Mouse (Mus musculus) MEL (cell line): ENCODE data around the gene F2r. TPM values are rescaled to one million over a fixed set of nuclear protein-coding genes. Genes with fewer than 3 reads are reported as not detected.

Experiments
- DNase-seq: peaks from one replicate; pipeline ENCODE4 v3.0.0; 2011; ENCODE audit warnings: low read depth, low spot score
- H3K27ac ChIP-seq: 2 replicates; pipeline ENCODE4 v1.5.1; 2012; ENCODE audit warnings: low read depth, mild to moderate bottlenecking, control low read depth, low read length, moderate library complexity; ENCODE audit not compliant: control insufficient read depth
- H3K27me3 ChIP-seq, 2 experiments: fragments of 150-350 bp in 1 of 2; sonication (generic) in 1 of 2; 2 replicates each; pipeline ENCODE4 v1.6.1; 2012; ENCODE audit warnings: low read length in 2 of 2, mild to moderate bottlenecking in 2 of 2, improper control_type of control experiment in 1 of 2, moderate library complexity in 1 of 2; ENCODE audit not compliant: insufficient read depth in 2 of 2, control insufficient read depth in 1 of 2
- H3K36me3 ChIP-seq, 2 experiments: 2 replicates each; pipeline ENCODE4 v1.6.1; 2012 to 2014; ENCODE audit warnings: low read length in 2 of 2, improper control_type of control experiment in 1 of 2, inconsistent platforms in 1 of 2, mild to moderate bottlenecking in 1 of 2; ENCODE audit not compliant: insufficient read depth in 2 of 2, control insufficient read depth in 1 of 2
- H3K4me1 ChIP-seq, 2 experiments: fragments of 150-350 bp in 1 of 2; sonication (generic) in 1 of 2; 2 replicates each; pipeline ENCODE4 v1.6.1; 2012; ENCODE audit warnings: low read length in 2 of 2, improper control_type of control experiment in 1 of 2, mild to moderate bottlenecking in 1 of 2; ENCODE audit not compliant: insufficient read depth in 2 of 2, control insufficient read depth in 1 of 2
- H3K4me3 ChIP-seq, 2 experiments: fragments of 150-350 bp in 1 of 2; sonication (generic) in 1 of 2; 2 replicates each; pipeline ENCODE4 v1.5.1; 2012; ENCODE audit warnings: low read depth in 2 of 2, low read length in 2 of 2, mild to moderate bottlenecking in 2 of 2, moderate library complexity in 2 of 2, control low read depth in 1 of 2, improper control_type of control experiment in 1 of 2; ENCODE audit not compliant: control insufficient read depth in 1 of 2, insufficient read depth in 1 of 2
- H3K79me2 ChIP-seq: 2 replicates; pipeline ENCODE4 v1.6.1; 2012; ENCODE audit warnings: mild to moderate bottlenecking, low read length, moderate library complexity; ENCODE audit not compliant: control insufficient read depth, poor library complexity, insufficient read depth
- H3K9ac ChIP-seq: 2 replicates; pipeline ENCODE4 v1.6.1; 2012; ENCODE audit warnings: low read depth, mild to moderate bottlenecking, control low read depth, low read length, moderate library complexity; ENCODE audit not compliant: control insufficient read depth, poor library complexity, severe bottlenecking
- H3K9me3 ChIP-seq: fragments of 150-350 bp; sonication (generic); replicated peaks from 2 replicates; pipeline ENCODE4 v1.6.1; 2012; ENCODE audit warnings: mild to moderate bottlenecking, low read length, improper control_type of control experiment, moderate library complexity; ENCODE audit not compliant: insufficient read depth
- BHLHE40 ChIP-seq: IDR thresholded peaks from 2 replicates; pipeline ENCODE4 v1.6.1; 2012; ENCODE audit warnings: low read depth, mild to moderate bottlenecking, inconsistent platforms, low read length, improper control_type of control experiment, borderline replicate concordance
- CHD2 ChIP-seq: IDR thresholded peaks from 2 replicates; pipeline ENCODE4 v1.6.1; 2011; ENCODE audit warnings: low read length, improper control_type of control experiment
- EP300 ChIP-seq, 2 experiments: IDR thresholded peaks; 2 replicates each; pipeline ENCODE4 v1.6.1; 2011; ENCODE audit warnings: improper control_type of control experiment in 2 of 2, low read length in 2 of 2, low read depth in 1 of 2, mild to moderate bottlenecking in 1 of 2
- ETS1 ChIP-seq: IDR thresholded peaks from 2 replicates; pipeline ENCODE4 v1.6.1; 2012; ENCODE audit warnings: low read depth, mild to moderate bottlenecking, inconsistent platforms, low read length, improper control_type of control experiment, moderate library complexity
- GABPA ChIP-seq: IDR thresholded peaks from 2 replicates; pipeline ENCODE4 v1.6.1; 2012; ENCODE audit warnings: low read depth, mild to moderate bottlenecking, inconsistent platforms, low read length, improper control_type of control experiment, moderate library complexity
- MAFK ChIP-seq: IDR thresholded peaks from 2 replicates; pipeline ENCODE4 v1.6.1; 2011; ENCODE audit warnings: low read depth, mild to moderate bottlenecking, low read length, improper control_type of control experiment, borderline replicate concordance
- MEF2A ChIP-seq: IDR thresholded peaks from 2 replicates; pipeline ENCODE4 v1.6.1; 2014; ENCODE audit warnings: low read depth, mild to moderate bottlenecking, inconsistent platforms, low read length, improper control_type of control experiment; ENCODE audit not compliant: poor library complexity, insufficient replicate concordance, severe bottlenecking; ENCODE audit errors: extremely low read depth
- MXI1 ChIP-seq: IDR thresholded peaks from 2 replicates; pipeline ENCODE4 v1.6.1; 2011; ENCODE audit warnings: mild to moderate bottlenecking, low read depth, low read length, improper control_type of control experiment
- MYB ChIP-seq: IDR thresholded peaks from 2 replicates; pipeline ENCODE4 v1.6.1; 2011; ENCODE audit warnings: mild to moderate bottlenecking, low read depth, low read length, improper control_type of control experiment
- POLR2AphosphoS5 ChIP-seq: IDR thresholded peaks from 2 replicates; pipeline ENCODE4 v1.6.1; 2012; ENCODE audit warnings: low read depth, borderline replicate concordance, mild to moderate bottlenecking, inconsistent platforms, low read length, moderate library complexity, mixed read lengths
- RCOR1 ChIP-seq: IDR thresholded peaks from 2 replicates; pipeline ENCODE4 v1.6.1; 2012; ENCODE audit warnings: low read depth, mild to moderate bottlenecking, inconsistent platforms, low read length, improper control_type of control experiment
- SMC3 ChIP-seq: IDR thresholded peaks from 2 replicates; pipeline ENCODE4 v1.6.1; 2011; ENCODE audit warnings: low read depth, low read length, improper control_type of control experiment
- TBP ChIP-seq: IDR thresholded peaks from 2 replicates; pipeline ENCODE4 v1.8.0; 2011; ENCODE audit warnings: low read depth, low read length, improper control_type of control experiment
- TCF12 ChIP-seq: IDR thresholded peaks from 2 replicates; pipeline ENCODE4 v1.6.1; 2014; ENCODE audit warnings: low read depth, mild to moderate bottlenecking, inconsistent platforms, low read length, improper control_type of control experiment, moderate library complexity
- UBTF ChIP-seq: IDR thresholded peaks from 2 replicates; pipeline ENCODE4 v1.6.1; 2012; ENCODE audit warnings: low read depth, mild to moderate bottlenecking, inconsistent platforms, low read length, improper control_type of control experiment, moderate library complexity, borderline replicate concordance; ENCODE audit not compliant: insufficient read depth
- ZC3H11A ChIP-seq: IDR thresholded peaks from 2 replicates; pipeline ENCODE4 v1.6.1; 2012; ENCODE audit warnings: low read depth, mild to moderate bottlenecking, inconsistent platforms, low read length, improper control_type of control experiment
- ZMIZ1 ChIP-seq: IDR thresholded peaks from 2 replicates; pipeline ENCODE4 v1.6.1; 2012; ENCODE audit warnings: low read depth, mild to moderate bottlenecking, inconsistent platforms, low read length, improper control_type of control experiment, moderate library complexity
- polyA plus RNA-seq, 2 experiments: library from polyadenylated mRNA; stranded (reverse) in 1 of 2; unstranded in 1 of 2; fragments of >175 nt in 1 of 2; fragments of >200 nt in 1 of 2; gene quantifications; 2 replicates each; pipeline versions ENCODE4 v1.2.1 to v1.2.4; 2012; ENCODE audit warnings: low replicate concordance in 2 of 2, low read depth in 1 of 2; ENCODE audit not compliant: insufficient read length in 2 of 2, insufficient read depth in 1 of 2, missing spikeins in 1 of 2
- total RNA-seq: library from RNA; depleted of rRNA; stranded (reverse); fragments of 300-350 nt; gene quantifications from 2 replicates; pipeline ENCODE4 v1.2.3, GENCODE M21; 2012

F2r gene
- total and polyA plus RNA-seq, 3 experiments, result 19.1 to 32.7 TPM; not detected in 1

DNA sequence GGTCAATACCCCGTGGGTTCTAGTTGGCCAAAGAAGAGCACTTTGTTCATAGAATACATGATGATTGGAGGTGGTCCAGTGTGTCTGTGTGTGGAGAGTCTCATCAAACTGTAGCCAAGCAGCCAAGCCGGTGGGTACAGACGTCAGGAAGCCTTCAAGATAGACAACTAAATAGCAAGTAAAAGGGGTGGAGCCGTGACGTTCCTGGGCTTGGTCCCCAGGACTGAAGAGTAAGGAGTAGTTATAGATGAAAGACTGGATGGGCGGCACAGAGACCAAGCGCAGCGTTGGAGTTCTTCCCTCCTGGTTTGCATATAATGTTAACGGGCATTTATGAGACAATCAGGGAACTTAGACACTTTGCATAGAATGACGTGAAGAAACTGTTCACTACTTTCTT is 6.0 kb downstream of the F2r start:
- no peaks in the 10 kb centered on the region for H3K27me3 ChIP-seq
- TF ChIP-seq ETS1, result no peak

DNA sequence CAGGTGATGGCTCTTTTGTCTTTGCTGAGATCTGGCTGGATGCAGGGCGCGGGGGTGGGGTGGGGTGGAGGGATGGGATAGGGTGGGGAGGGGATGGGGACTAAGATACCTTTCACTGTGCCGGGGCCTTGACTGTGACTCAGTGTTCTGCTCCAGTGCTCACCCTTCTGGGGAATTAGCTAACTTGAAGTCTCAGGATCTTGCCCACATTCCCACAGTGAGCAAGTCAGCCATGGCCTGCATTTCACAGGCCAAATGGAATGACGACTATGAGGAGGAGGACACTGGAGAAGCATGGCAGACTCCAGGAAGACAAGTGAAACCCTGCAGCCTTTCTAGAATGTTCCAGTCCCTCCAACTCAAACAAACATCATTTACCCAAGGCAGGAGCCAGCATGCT is 6.5 kb downstream of the F2r start:
- Histone ChIP-seq H3K9ac (no peak overlapping the region), H3K27me3 (no peaks in the 10 kb centered on the region), H3K9me3 (no peaks in the 10 kb centered on the region), H3K4me1 (peaks cover 2 to 9% of the 10 kb centered on the region in 2 experiments; a peak in 3 of 4 replicates), H3K79me2 (peaks cover 15% of the 10 kb centered on the region), H3K36me3 (peaks cover 0 to 8% of the 10 kb centered on the region in 2 experiments; a peak in 2 of 4 replicates), H3K4me3 (no peak overlapping the region)
- DNase-seq, result no peak
- TF ChIP-seq SMC3, result no peak
- no peak for TF ChIP-seq MAFK
- no peak for TF ChIP-seq CHD2
- no peak for TF ChIP-seq ETS1
- no peak for TF ChIP-seq MXI1
- no peak for TF ChIP-seq EP300 (IDR thresholded peaks at IDR 0.05; ENCODE audit: low read depth in 1 of 2, low read length in 2 of 2)
- no peak for TF ChIP-seq POLR2AphosphoS5
- TF ChIP-seq, all 39 proteins: peak for 0
- no peak overlapping the region for H3K27ac ChIP-seq

More for the DNA sequence above, 6.0 kb downstream of the F2r start:
- no peak for DNase-seq
- Histone ChIP-seq H3K79me2 (peaks cover 17% of the 10 kb centered on the region), H3K36me3 (peaks cover 0 to 10% of the 10 kb centered on the region in 2 experiments; a peak in 2 of 4 replicates), H3K4me1 (peaks cover 2 to 9% of the 10 kb centered on the region in 2 experiments; a peak in 3 of 4 replicates), H3K9ac (no peak overlapping the region), H3K9me3 (no peaks in the 10 kb centered on the region), H3K27ac (no peak overlapping the region), H3K4me3 (no peak overlapping the region)

DNA sequence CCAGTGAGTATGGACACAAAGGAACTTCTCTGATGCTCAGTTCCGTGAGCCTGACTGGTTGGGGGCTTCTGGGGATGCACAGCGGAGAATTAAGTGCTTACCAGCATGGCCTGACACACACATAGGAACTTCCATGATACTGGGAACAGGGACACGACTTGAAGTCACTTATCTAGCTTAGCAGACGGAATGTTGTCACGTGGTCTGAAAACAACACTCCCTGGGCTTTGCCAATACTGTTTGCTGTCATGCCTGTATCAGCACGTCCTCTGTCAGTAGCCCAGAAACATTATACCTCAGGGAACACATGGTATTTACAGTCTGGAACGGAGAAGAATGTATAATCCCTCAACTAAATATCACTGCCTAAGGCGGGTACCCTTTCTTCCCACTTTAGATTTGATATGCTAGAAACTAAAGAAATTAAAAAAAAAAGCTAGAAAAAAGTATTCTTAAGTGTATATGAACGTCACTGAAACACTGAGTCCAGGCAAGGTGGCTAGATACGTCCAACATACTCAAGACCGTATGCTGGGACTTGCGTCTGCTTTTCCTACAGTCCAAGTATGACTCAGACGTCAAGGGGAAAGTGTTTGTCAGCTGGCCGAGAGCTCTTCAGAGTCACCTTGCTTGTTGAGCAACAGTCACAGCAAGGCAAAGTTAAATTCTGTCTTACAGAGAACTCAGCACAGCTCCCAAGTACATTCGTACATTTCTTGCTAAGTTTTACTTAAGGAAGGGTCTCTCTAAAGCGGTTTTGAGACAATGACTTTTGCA is 7.3 kb downstream of the F2r start:
- Histone ChIP-seq H3K9me3 (no peaks in the 10 kb centered on the region), H3K79me2 (peaks cover 10% of the 10 kb centered on the region; the same call in 1 of the 2 replicates), H3K4me3 (no peak overlapping the region), H3K36me3 (peaks cover 0 to 2% of the 10 kb centered on the region in 2 experiments; a peak in 2 of 4 replicates)
- no peak for DNase-seq
- TF ChIP-seq ZMIZ1 (no peak), TCF12 (no peak), TBP (no peak), ZC3H11A (no peak), POLR2AphosphoS5 (no peak), MEF2A (no peak), MXI1 (no peak), BHLHE40 (no peak), UBTF (no peak), RCOR1 (no peak), EP300 (IDR thresholded peaks at IDR 0.05; ENCODE audit: low read depth in 1 of 2, low read length in 2 of 2) (no peak), GABPA (no peak), MYB (no peak)
- TF ChIP-seq, all 39 proteins: peak for 0
- Histone ChIP-seq H3K27me3 (no peaks in the 10 kb centered on the region), H3K27ac (no peak overlapping the region), H3K9ac (no peak overlapping the region), H3K4me1 (peaks cover 0 to 3% of the 10 kb centered on the region in 2 experiments; a peak in 2 of 4 replicates)
